In genomic region chr6:137872055-137872735, GRCm38 (mm10) we compare ENCODE assay signal across 8 mouse cellular contexts.
DNase-seq lines count a peak whose midpoint lies in the region; ATAC-seq and TF ChIP-seq lines count a peak whose summit lies in the region.

No protein-coding gene starts in this region.

- no peak overlapping the region for H3K4me3 ChIP-seq in embryonic facial prominence, embryonic 11.5 days (ENCODE audit: low read depth, low read length)
- H3K4me3 ChIP-seq in heart, embryonic 11.5 days (ENCODE audit: low read depth, low read length): no peak overlapping the region
- H3K4me3 ChIP-seq in limb, embryonic 11.5 days (ENCODE audit: low read depth, low read length): no peak overlapping the region
- H3K4me3 ChIP-seq in midbrain, embryonic 14.5 days (replicated peaks; ENCODE audit: low read depth, low read length): no peak overlapping the region
- no peak overlapping the region for H3K4me3 ChIP-seq in testis, adult 2 months (ENCODE audit: control insufficient read depth, low read depth, low read length)

- no peak overlapping the region for H3K4me2 ChIP-seq in embryonic facial prominence, embryonic 11.5 days (ENCODE audit: low read depth, low read length)
- H3K4me2 ChIP-seq in heart, embryonic 11.5 days: peak overlapping the region; percentile 49
- H3K4me2 ChIP-seq in limb, embryonic 11.5 days (ENCODE audit: low read depth, severe bottlenecking): no peak overlapping the region
- H3K4me2 ChIP-seq in midbrain, embryonic 14.5 days (ENCODE audit: low read length): peak overlapping the region; percentile 9; the same call in 1 of the 2 replicates

- no peaks in the 10 kb centered on the region for H3K4me1 ChIP-seq in embryonic facial prominence, embryonic 11.5 days (ENCODE audit: control insufficient read depth, insufficient read depth, low read length)
- H3K4me1 ChIP-seq in heart, embryonic 11.5 days (ENCODE audit: control insufficient read depth, insufficient read depth, low read length): no peaks in the 10 kb centered on the region
- no peaks in the 10 kb centered on the region for H3K4me1 ChIP-seq in limb, embryonic 11.5 days (ENCODE audit: control insufficient read depth, insufficient read depth, low read length)
- H3K4me1 ChIP-seq in midbrain, embryonic 14.5 days (ENCODE audit: control insufficient read depth, insufficient read depth, low read length): no peaks in the 10 kb centered on the region
- peaks cover 2% of the 10 kb centered on the region; the same call in 1 of the 2 replicates for H3K4me1 ChIP-seq in testis, adult 2 months (ENCODE audit: control insufficient read depth, insufficient read depth, low read length)

- no peaks in the 10 kb centered on the region for H3K36me3 ChIP-seq in embryonic facial prominence, embryonic 11.5 days (replicated peaks; ENCODE audit: control insufficient read depth, insufficient read depth, low read depth, low read length)
- no peaks in the 10 kb centered on the region for H3K36me3 ChIP-seq in heart, embryonic 11.5 days (ENCODE audit: control insufficient read depth, insufficient read depth, low read length)
- H3K36me3 ChIP-seq in limb, embryonic 11.5 days (ENCODE audit: control insufficient read depth, insufficient read depth, low read length): no peaks in the 10 kb centered on the region
- H3K36me3 ChIP-seq in midbrain, embryonic 14.5 days (ENCODE audit: control insufficient read depth, insufficient read depth, low read length): no peaks in the 10 kb centered on the region
- no peaks in the 10 kb centered on the region for H3K36me3 ChIP-seq in testis, adult 2 months (ENCODE audit: control insufficient read depth, insufficient read depth, low read length)

- TF ChIP-seq CTCF in testis, adult 2 months (IDR thresholded peaks at IDR 0.05; ENCODE audit: control insufficient read depth, insufficient read depth, insufficient replicate concordance, low read depth, low read length): peak; percentile 62; the same call in 1 of the 2 replicates

- H3K27ac ChIP-seq in embryonic facial prominence, embryonic 11.5 days (replicated peaks; ENCODE audit: low read depth, low read length): no peak overlapping the region
- H3K27ac ChIP-seq in heart, embryonic 11.5 days (ENCODE audit: low read depth, low read length): no peak overlapping the region
- H3K27ac ChIP-seq in limb, embryonic 11.5 days (replicated peaks; ENCODE audit: low read depth, low read length): no peak overlapping the region
- H3K27ac ChIP-seq in midbrain, embryonic 14.5 days (replicated peaks; ENCODE audit: low read depth, low read length): no peak overlapping the region
- H3K27ac ChIP-seq in testis, adult 2 months (ENCODE audit: control insufficient read depth, insufficient read depth, low read depth, low read length): no peak overlapping the region

- H3K9me3 ChIP-seq in embryonic facial prominence, embryonic 11.5 days (replicated peaks; ENCODE audit: control insufficient read depth, low read length): no peaks in the 10 kb centered on the region
- H3K9me3 ChIP-seq in heart, embryonic 11.5 days (replicated peaks; ENCODE audit: control insufficient read depth, low read length): no peaks in the 10 kb centered on the region
- H3K9me3 ChIP-seq in limb, embryonic 11.5 days (ENCODE audit: control insufficient read depth, low read length): no peaks in the 10 kb centered on the region
- H3K9me3 ChIP-seq in midbrain, embryonic 14.5 days (ENCODE audit: control insufficient read depth, low read length): peaks cover 3% of the 10 kb centered on the region; the same call in 1 of the 2 replicates

- TF ChIP-seq POLR2A in testis, adult 2 months (IDR thresholded peaks at IDR 0.05; ENCODE audit: control insufficient read depth, low read depth, low read length): no peak

- ATAC-seq in CD4-positive, CD25-positive, alpha-beta regulatory T cell, adult 4 months: no peak
- ATAC-seq in embryonic facial prominence, embryonic 11.5 days (replicated peaks; ENCODE audit: insufficient number of reproducible peaks, low FRiP score, low TSS enrichment, low read depth): peak; percentile 39; the same call in 1 of the 2 replicates
- 0 out of 2 replicates have a peak, but pooled peaks have one; percentile 42 for ATAC-seq in heart, embryonic 11.5 days (replicated peaks; ENCODE audit: insufficient number of reproducible peaks, low FRiP score, low TSS enrichment)
- ATAC-seq in limb, embryonic 11.5 days (ENCODE audit: insufficient number of reproducible peaks, low FRiP score, low TSS enrichment, low read depth): no peak
- ATAC-seq in midbrain, embryonic 14.5 days (ENCODE audit: low FRiP score, low TSS enrichment): 0 out of 2 replicates have a peak, but pooled peaks have one; percentile 37

- WGBS in embryonic facial prominence, embryonic 11.5 days: 31% methylated on average over 17 of the region's 17 CpGs
- WGBS in heart, embryonic 11.5 days (ENCODE audit: insufficient replicate concordance): 30% methylated on average over 17 of the region's 17 CpGs
- WGBS in limb, embryonic 11.5 days: 38% methylated on average over 17 of the region's 17 CpGs
- WGBS in midbrain, embryonic 14.5 days: 39% methylated on average over 17 of the region's 17 CpGs

- H3K9ac ChIP-seq in embryonic facial prominence, embryonic 11.5 days (replicated peaks; ENCODE audit: low read length): no peak overlapping the region
- no peak overlapping the region for H3K9ac ChIP-seq in heart, embryonic 11.5 days (ENCODE audit: low read depth, low read length)
- no peak overlapping the region for H3K9ac ChIP-seq in limb, embryonic 11.5 days (ENCODE audit: low read length)
- H3K9ac ChIP-seq in midbrain, embryonic 14.5 days (replicated peaks; ENCODE audit: low read length): no peak overlapping the region

- no peaks in the 10 kb centered on the region for H3K27me3 ChIP-seq in embryonic facial prominence, embryonic 11.5 days (ENCODE audit: control insufficient read depth, insufficient read depth, low read length)
- H3K27me3 ChIP-seq in heart, embryonic 11.5 days (ENCODE audit: control insufficient read depth, insufficient read depth, low read length): no peaks in the 10 kb centered on the region
- no peaks in the 10 kb centered on the region for H3K27me3 ChIP-seq in limb, embryonic 11.5 days (ENCODE audit: control insufficient read depth, insufficient read depth, low read length)
- no peaks in the 10 kb centered on the region for H3K27me3 ChIP-seq in midbrain, embryonic 14.5 days (ENCODE audit: control insufficient read depth, insufficient read depth, low read length)
- H3K27me3 ChIP-seq in testis, adult 2 months (ENCODE audit: control insufficient read depth, insufficient read depth, low read length): no peaks in the 10 kb centered on the region

- DNase-seq in CD4-positive, CD25-positive, alpha-beta regulatory T cell, adult 2 months (ENCODE audit: low read depth, low spot score): peak; percentile 13
- DNase-seq in embryonic facial prominence, embryonic 11.5 days (ENCODE audit: low spot score): peak; percentile 77
- peak; percentile 61 for DNase-seq in kidney, adult 9 months
- peak; percentile 72 for DNase-seq in limb, embryonic 11.5 days (ENCODE audit: low spot score)
- peak; percentile 77 for DNase-seq in midbrain, embryonic 14.5 days

Comparison
In these comparisons a context has a peak if more than half of its experiments do, and no peak if none do; other contexts are left out.
1. DNase-seq: peak in every context shown above with its lines; median percentile 77 in embryonic facial prominence, embryonic 11.5 days; 77 in midbrain, embryonic 14.5 days; 72 in limb, embryonic 11.5 days; 61 in kidney, adult 9 months; 13 in CD4-positive, CD25-positive, alpha-beta regulatory T cell, adult 2 months.
2. ATAC-seq: peak in embryonic facial prominence, embryonic 11.5 days (single experiment), heart, embryonic 11.5 days (single experiment) and midbrain, embryonic 14.5 days (single experiment); none in CD4-positive, CD25-positive, alpha-beta regulatory T cell, adult 4 months (single experiment) and limb, embryonic 11.5 days (single experiment).
3. H3K4me2 ChIP-seq: peak in heart, embryonic 11.5 days (single experiment) and midbrain, embryonic 14.5 days (single experiment); none in embryonic facial prominence, embryonic 11.5 days (single experiment) and limb, embryonic 11.5 days (single experiment).